Mouse (Mus musculus): ENCODE measurements around the gene Kdelc1. TPM values are rescaled to one million over a fixed set of nuclear protein-coding genes. Genes with fewer than 3 reads are reported as not detected.

The Kdelc1 gene
- polyA plus RNA-seq (2016; fragmentation: Nextera tagmentation; extraction: Ambion mirVana), result 47.9 and 59.4 TPM in 2 replicates

- Histone ChIP-seq H3K4me1 (replicated peaks) (peaks cover 18% of the 10 kb centered on the region), H3K27ac (peak within 1 kb of the TSS; percentile 94), H3K9me3 (no peaks in the 10 kb centered on the region), H3K36me3 (peaks cover 41% of the 10 kb centered on the region), H3K27me3 (ENCODE audit: insufficient read depth, poor library complexity, severe bottlenecking) (no peaks in the 10 kb centered on the region), H3K4me3 (peak within 1 kb of the TSS; percentile 84)
- DNase-seq (ENCODE audit: low spot score), result peak; percentile 90
- WGBS, result under 1% methylated on average over 39 of the region's 39 CpGs
Observed at GRCm38 (mm10) chr1:44118239-44119054, at the start of gene Kdelc1, which contains the start of gene Bivm. Gene Kdelc1 (minus strand): TSS chr1:44118808. Gene Bivm (plus strand): TSS chr1:44118957.

- no peak overlapping the region for H3K27ac ChIP-seq
- DNase-seq (ENCODE audit: low spot score), result no peak
- WGBS, result 92% methylated on average over 3 of the region's 3 CpGs
- H3K9me3 ChIP-seq, result peaks cover 20% of the 10 kb centered on the region
- H3K4me3 ChIP-seq, result no peak overlapping the region
- H3K27me3 ChIP-seq (ENCODE audit: insufficient read depth, poor library complexity, severe bottlenecking), result no peaks in the 10 kb centered on the region
- no peaks in the 10 kb centered on the region for H3K4me1 ChIP-seq (replicated peaks)
- H3K36me3 ChIP-seq, result peaks cover 96% of the 10 kb centered on the region
Observed at GRCm38 (mm10) chr1:44167859-44168383, 49.3 kb upstream of the Kdelc1 start.

GRCm38 (mm10) chr1:44162389-44162788 lies 43.8 kb upstream of the Kdelc1 start:
- DNase-seq (ENCODE audit: low spot score), result no peak
- peaks cover 97% of the 10 kb centered on the region for H3K36me3 ChIP-seq
- 96% methylated on average over 5 of the region's 5 CpGs for WGBS
- no peak overlapping the region for H3K4me3 ChIP-seq
- H3K4me1 ChIP-seq (replicated peaks), result no peaks in the 10 kb centered on the region
- H3K9me3 ChIP-seq, result peaks cover under 1% of the 10 kb centered on the region; the same call in 1 of the 2 replicates
- no peak overlapping the region for H3K27ac ChIP-seq
- H3K27me3 ChIP-seq (ENCODE audit: insufficient read depth, poor library complexity, severe bottlenecking), result no peaks in the 10 kb centered on the region

GRCm38 (mm10) chr1:44161818-44162217 lies 43.2 kb upstream of the Kdelc1 start:
- Histone ChIP-seq H3K4me1 (replicated peaks) (no peaks in the 10 kb centered on the region), H3K9me3 (no peaks in the 10 kb centered on the region), H3K27ac (no peak overlapping the region), H3K27me3 (ENCODE audit: insufficient read depth, poor library complexity, severe bottlenecking) (no peaks in the 10 kb centered on the region), H3K36me3 (peaks cover 97% of the 10 kb centered on the region), H3K4me3 (no peak overlapping the region)
- DNase-seq (ENCODE audit: low spot score), result no peak
- WGBS, result 94% methylated on average over 6 of the region's 6 CpGs

- DNase-seq (ENCODE audit: low spot score), result no peak
- H3K27me3 ChIP-seq (ENCODE audit: insufficient read depth, poor library complexity, severe bottlenecking), result no peaks in the 10 kb centered on the region
- peaks cover 66% of the 10 kb centered on the region for H3K36me3 ChIP-seq
- no peaks in the 10 kb centered on the region for H3K9me3 ChIP-seq
- 90% methylated on average over 6 of the region's 6 CpGs for WGBS
- no peak overlapping the region for H3K4me3 ChIP-seq
- H3K4me1 ChIP-seq (replicated peaks), result no peaks in the 10 kb centered on the region
- no peak overlapping the region for H3K27ac ChIP-seq
Observed at GRCm38 (mm10) chr1:44158317-44158716, 39.7 kb upstream of the Kdelc1 start.

- no peak for DNase-seq (ENCODE audit: low spot score)
- Histone ChIP-seq H3K27me3 (ENCODE audit: insufficient read depth, poor library complexity, severe bottlenecking) (no peaks in the 10 kb centered on the region), H3K9me3 (0 out of 2 replicates have a peak, but pooled peaks cover 2% of the 10 kb centered on the region), H3K27ac (no peak overlapping the region), H3K36me3 (peaks cover 47% of the 10 kb centered on the region), H3K4me1 (replicated peaks) (no peaks in the 10 kb centered on the region), H3K4me3 (no peak overlapping the region)
- 96% methylated on average over 4 of the region's 4 CpGs for WGBS
Observed at GRCm38 (mm10) chr1:44155287-44155686, 36.7 kb upstream of the Kdelc1 start.

GRCm38 (mm10) chr1:44148706-44149105 lies 30.1 kb upstream of the Kdelc1 start:
- peak overlapping the region; percentile 67 for H3K4me3 ChIP-seq
- H3K27me3 ChIP-seq (ENCODE audit: insufficient read depth, poor library complexity, severe bottlenecking), result no peaks in the 10 kb centered on the region
- peaks cover 8% of the 10 kb centered on the region; the same call in 1 of the 2 replicates for H3K4me1 ChIP-seq (replicated peaks)
- H3K9me3 ChIP-seq, result 0 out of 2 replicates have a peak, but pooled peaks cover 2% of the 10 kb centered on the region
- H3K36me3 ChIP-seq, result peaks cover 17% of the 10 kb centered on the region
- H3K27ac ChIP-seq, result peak overlapping the region; percentile 95
- no peak for DNase-seq (ENCODE audit: low spot score)
- 55% methylated on average over 6 of the region's 6 CpGs for whole genome bisulfite sequencing

- Histone ChIP-seq H3K4me1 (replicated peaks) (peaks cover 8% of the 10 kb centered on the region; the same call in 1 of the 2 replicates), H3K9me3 (0 out of 2 replicates have a peak, but pooled peaks cover under 1% of the 10 kb centered on the region), H3K36me3 (peaks cover 24% of the 10 kb centered on the region), H3K27ac (peak within 1 kb of the TSS; percentile 95), H3K27me3 (ENCODE audit: insufficient read depth, poor library complexity, severe bottlenecking) (no peaks in the 10 kb centered on the region), H3K4me3 (peak within 1 kb of the TSS; percentile 67)
- peak; percentile 94 for DNase-seq (ENCODE audit: low spot score)
- WGBS, result under 1% methylated on average over 66 of the region's 66 CpGs
Observed at GRCm38 (mm10) chr1:44147563-44148381, 29.2 kb upstream of the Kdelc1 start, which contains the start of gene Ercc5. Gene Ercc5 (plus strand): TSS chr1:44147744.

- Histone ChIP-seq H3K27me3 (ENCODE audit: insufficient read depth, poor library complexity, severe bottlenecking) (no peaks in the 10 kb centered on the region), H3K27ac (no peak overlapping the region), H3K4me3 (no peak overlapping the region), H3K36me3 (peaks cover 58% of the 10 kb centered on the region), H3K4me1 (replicated peaks) (0 out of 2 replicates have a peak, but pooled peaks cover 3% of the 10 kb centered on the region), H3K9me3 (no peaks in the 10 kb centered on the region)
- 86% methylated on average over 5 of the region's 5 CpGs for WGBS
- DNase-seq (ENCODE audit: low spot score), result no peak
Observed at GRCm38 (mm10) chr1:44142747-44143146, 24.1 kb upstream of the Kdelc1 start.

GRCm38 (mm10) chr1:44140232-44140631 lies 21.6 kb upstream of the Kdelc1 start:
- WGBS, result 91% methylated on average over 4 of the region's 4 CpGs
- Histone ChIP-seq H3K27me3 (ENCODE audit: insufficient read depth, poor library complexity, severe bottlenecking) (no peaks in the 10 kb centered on the region), H3K27ac (no peak overlapping the region), H3K4me1 (replicated peaks) (no peaks in the 10 kb centered on the region), H3K9me3 (no peaks in the 10 kb centered on the region), H3K36me3 (peaks cover 70% of the 10 kb centered on the region), H3K4me3 (no peak overlapping the region)
- no peak for DNase-seq (ENCODE audit: low spot score)

- Histone ChIP-seq H3K36me3 (peaks cover 54% of the 10 kb centered on the region), H3K27me3 (ENCODE audit: insufficient read depth, poor library complexity, severe bottlenecking) (no peaks in the 10 kb centered on the region), H3K4me3 (no peak overlapping the region), H3K4me1 (replicated peaks) (no peaks in the 10 kb centered on the region), H3K9me3 (no peaks in the 10 kb centered on the region), H3K27ac (no peak overlapping the region)
- no peak for DNase-seq (ENCODE audit: low spot score)
- WGBS, result 88% methylated on average over 4 of the region's 4 CpGs
Observed at GRCm38 (mm10) chr1:44129929-44130581, 11.4 kb upstream of the Kdelc1 start.

GRCm38 (mm10) chr1:44125590-44125989 lies 7.0 kb upstream of the Kdelc1 start:
- no peaks in the 10 kb centered on the region for H3K27me3 ChIP-seq (ENCODE audit: insufficient read depth, poor library complexity, severe bottlenecking)
- 95% methylated on average over 4 of the region's 4 CpGs for WGBS
- DNase-seq (ENCODE audit: low spot score), result no peak
- peaks cover under 1% of the 10 kb centered on the region for H3K4me1 ChIP-seq (replicated peaks)
- H3K9me3 ChIP-seq, result no peaks in the 10 kb centered on the region
- H3K27ac ChIP-seq, result no peak overlapping the region
- H3K4me3 ChIP-seq, result no peak overlapping the region
- H3K36me3 ChIP-seq, result peaks cover 56% of the 10 kb centered on the region
